Mouse (Mus musculus) spleen, adult 2 months (tissue): ENCODE data around the gene Gins3.

Experiments used
- CTCF ChIP-seq: fragments of 200-500 bp; IDR thresholded peaks from 2 replicates; pipeline ENCODE4 v1.5.1; 2011; ENCODE audit warnings: mild to moderate bottlenecking, inconsistent platforms; ENCODE audit not compliant: insufficient read depth, insufficient read length, insufficient replicate concordance; ENCODE audit errors: extremely low read depth
- POLR2A ChIP-seq: fragments of 200-500 bp; IDR thresholded peaks from 2 replicates; pipeline ENCODE4 v1.6.1; 2011; ENCODE audit warnings: low read depth, low read length, inconsistent platforms

DNA sequence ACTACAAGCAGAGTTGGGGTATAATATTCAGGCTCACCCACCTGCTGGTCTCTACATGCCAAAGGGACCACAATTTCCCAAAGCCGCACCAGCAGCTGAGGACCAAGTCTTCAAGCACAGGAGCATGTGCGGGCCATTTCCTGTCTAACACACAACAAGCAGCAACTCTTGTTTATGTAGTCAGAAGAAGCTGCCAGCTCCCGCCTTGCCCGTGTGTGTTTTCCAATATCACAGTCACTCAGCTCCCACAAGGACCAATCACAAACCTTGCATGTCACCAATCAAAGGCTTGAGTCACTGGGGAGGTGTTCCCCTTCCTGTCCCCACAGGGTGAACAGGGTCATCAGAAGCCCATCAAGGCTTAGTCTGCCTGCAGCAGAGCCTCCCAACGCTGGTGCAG lies 20.1 kb downstream of the Gins3 start:
- TF ChIP-seq CTCF (no peak), POLR2A (no peak)
